Mouse (Mus musculus) effector memory CD4-positive, alpha-beta T cell, adult 7 months (primary cell): ENCODE data around the gene Smap2. TPM values are rescaled to one million over a fixed set of nuclear protein-coding genes. Genes with fewer than 3 reads are reported as not detected.

ENCODE experiments used
- polyA plus RNA-seq: library from polyadenylated mRNA; unstranded; fragments of 100-300 nt; shearing (Covaris generic); gene quantifications from one replicate; pipeline ENCODE4 v1.2.1, GENCODE M21; 2017

The Smap2 gene
- polyA plus RNA-seq: 80.3 TPM

GRCm38 (mm10) chr4:121016928-121017657, at the start of gene Smap2:
Smap2 (minus strand) TSS chr4:121017247.

GRCm38 (mm10) chr4:121039331-121040115, 22.5 kb upstream of the Smap2 start, which contains the start of gene Col9a2:
Col9a2 (plus strand) TSS chr4:121039385.

GRCm38 (mm10) chr4:120951428-120951973, 65.5 kb downstream of the Smap2 start, which contains the start of gene Zfp69:
Zfp69 (minus strand) TSS chr4:120951699.

GRCm38 (mm10) chr4:120924554-120925299, 92.3 kb downstream of the Smap2 start, which contains the start of gene Exo5:
Exo5 (minus strand) TSS chr4:120925017.

Other genes with a start within 250 kb of the Smap2 start
- gene Nfyc, start 185.7 kb downstream of the Smap2 start, polyA plus RNA-seq: 103 TPM
- 1.3 TPM for gene Rims3, start 162.4 kb downstream of the Smap2 start, polyA plus RNA-seq
- 9.6 TPM for gene Exo5, start 92.2 kb downstream of the Smap2 start, polyA plus RNA-seq
- gene Zfp69, start 65.5 kb downstream of the Smap2 start, polyA plus RNA-seq: 5.6 TPM
- 0.34 TPM for gene Col9a2, start 22.1 kb upstream of the Smap2 start, polyA plus RNA-seq
- gene Zmpste24, start 81.0 kb upstream of the Smap2 start, polyA plus RNA-seq: 41.5 TPM
- not detected for gene Tmco2, start 92.0 kb upstream of the Smap2 start, polyA plus RNA-seq
- gene Rlf, start 197.8 kb upstream of the Smap2 start, polyA plus RNA-seq: 80.9 TPM